Mouse (Mus musculus) testis, adult 2 months (tissue): ENCODE measurements around the gene Ppm1l. TPM values are rescaled to one million over a fixed set of nuclear protein-coding genes. Genes with fewer than 3 reads are reported as not detected.

Experiments
- H3K27ac ChIP-seq: fragments of 200-500 bp; 2 replicates; pipeline ENCODE4 v1.5.1; 2012; ENCODE audit warnings: low read depth, low read length; ENCODE audit not compliant: control insufficient read depth, insufficient read depth
- H3K27me3 ChIP-seq: fragments of 200-500 bp; 2 replicates; pipeline ENCODE4 v1.6.1; 2012; ENCODE audit warnings: mild to moderate bottlenecking, low read length, moderate library complexity; ENCODE audit not compliant: control insufficient read depth, insufficient read depth
- H3K36me3 ChIP-seq: fragments of 200-500 bp; 2 replicates; pipeline ENCODE4 v1.6.1; 2012; ENCODE audit warnings: mild to moderate bottlenecking, low read length; ENCODE audit not compliant: control insufficient read depth, insufficient read depth
- H3K4me1 ChIP-seq: fragments of 200-500 bp; 2 replicates; pipeline ENCODE4 v1.6.1; 2012; ENCODE audit warnings: low read length; ENCODE audit not compliant: control insufficient read depth, insufficient read depth
- H3K4me3 ChIP-seq: fragments of 200-500 bp; 2 replicates; pipeline ENCODE4 v1.5.1; 2012; ENCODE audit warnings: low read depth, mild to moderate bottlenecking, low read length, moderate library complexity, mixed read lengths; ENCODE audit not compliant: control insufficient read depth
- CTCF ChIP-seq: fragments of 200-500 bp; IDR thresholded peaks from 2 replicates; pipeline ENCODE4 v1.5.1; 2012; ENCODE audit warnings: low read depth, mild to moderate bottlenecking, inconsistent platforms, low read length, moderate library complexity; ENCODE audit not compliant: control insufficient read depth, insufficient read depth, insufficient replicate concordance
- POLR2A ChIP-seq: fragments of 200-500 bp; IDR thresholded peaks from 2 replicates; pipeline ENCODE4 v1.6.1; 2012; ENCODE audit warnings: low read depth, mild to moderate bottlenecking, inconsistent platforms, low read length, moderate library complexity; ENCODE audit not compliant: control insufficient read depth
- polyA plus RNA-seq: library from polyadenylated mRNA; depleted of rRNA; stranded (reverse); fragments of >200 nt; gene quantifications from 2 replicates; pipeline ENCODE4 v1.2.3, GENCODE M21; 2012

Gene Ppm1l
- polyA plus RNA-seq, 1 experiment: 2.2 TPM

- no peak overlapping the region for H3K27ac ChIP-seq
- peaks cover 8% of the 10 kb centered on the region for H3K4me1 ChIP-seq
- TF ChIP-seq POLR2A (no peak), CTCF (no peak)
- no peaks in the 10 kb centered on the region for H3K36me3 ChIP-seq
- H3K4me3 ChIP-seq: no peak overlapping the region
- H3K27me3 ChIP-seq: no peaks in the 10 kb centered on the region
Measured at GRCm38 (mm10) chr3:69593426-69593825, 276.8 kb downstream of the Ppm1l start.

- H3K36me3 ChIP-seq: no peaks in the 10 kb centered on the region
- peaks cover 7% of the 10 kb centered on the region for H3K4me1 ChIP-seq
- H3K4me3 ChIP-seq: no peak overlapping the region
- no peaks in the 10 kb centered on the region for H3K27me3 ChIP-seq
- no peak overlapping the region for H3K27ac ChIP-seq
- no peak for TF ChIP-seq CTCF
- no peak for TF ChIP-seq POLR2A
Measured at GRCm38 (mm10) chr3:69594071-69594470, 277.4 kb downstream of the Ppm1l start.

- no peak overlapping the region for H3K4me3 ChIP-seq
- H3K4me1 ChIP-seq: peaks cover 7% of the 10 kb centered on the region
- H3K27me3 ChIP-seq: no peaks in the 10 kb centered on the region
- TF ChIP-seq CTCF (no peak), POLR2A (no peak)
- H3K27ac ChIP-seq: no peak overlapping the region
- no peaks in the 10 kb centered on the region for H3K36me3 ChIP-seq
Measured at GRCm38 (mm10) chr3:69596116-69596515, 279.5 kb downstream of the Ppm1l start.

GRCm38 (mm10) chr3:69597211-69597610 lies 280.6 kb downstream of the Ppm1l start:
- TF ChIP-seq POLR2A: no peak
- no peak for TF ChIP-seq CTCF
- Histone ChIP-seq H3K4me3 (no peak overlapping the region), H3K27ac (no peak overlapping the region), H3K36me3 (no peaks in the 10 kb centered on the region), H3K27me3 (no peaks in the 10 kb centered on the region), H3K4me1 (peaks cover 7% of the 10 kb centered on the region)

- peaks cover 7% of the 10 kb centered on the region for H3K4me1 ChIP-seq
- H3K4me3 ChIP-seq: peak overlapping the region; percentile 99
- no peak for TF ChIP-seq CTCF
- peak overlapping the region; percentile 96; the same call in 1 of the 2 replicates for H3K27ac ChIP-seq
- no peaks in the 10 kb centered on the region for H3K36me3 ChIP-seq
- no peaks in the 10 kb centered on the region for H3K27me3 ChIP-seq
Measured at GRCm38 (mm10) chr3:69597816-69598215, 281.2 kb downstream of the Ppm1l start.

- Histone ChIP-seq H3K27ac (peak within 1 kb of the TSS; percentile 96), H3K4me3 (peak within 1 kb of the TSS; percentile 99), H3K27me3 (no peaks in the 10 kb centered on the region), H3K4me1 (peaks cover 7% of the 10 kb centered on the region), H3K36me3 (no peaks in the 10 kb centered on the region)
- TF ChIP-seq CTCF (no peak), POLR2A (peak; percentile 72)
Measured at GRCm38 (mm10) chr3:69598261-69599165, 281.9 kb downstream of the Ppm1l start, which contains the start of gene B3galnt1. Gene B3galnt1, minus strand, starts transcription at chr3:69598960.

GRCm38 (mm10) chr3:69599166-69599500 lies 282.5 kb downstream of the Ppm1l start:
- Histone ChIP-seq H3K27me3 (no peaks in the 10 kb centered on the region), H3K36me3 (no peaks in the 10 kb centered on the region), H3K27ac (peak overlapping the region; percentile 91), H3K4me3 (peak overlapping the region; percentile 99), H3K4me1 (peaks cover 7% of the 10 kb centered on the region)
- TF ChIP-seq CTCF (no peak), POLR2A (no peak)

- no peak for TF ChIP-seq CTCF
- no peak for TF ChIP-seq POLR2A
- no peaks in the 10 kb centered on the region for H3K27me3 ChIP-seq
- H3K27ac ChIP-seq: no peak overlapping the region
- H3K4me1 ChIP-seq: no peaks in the 10 kb centered on the region
- no peaks in the 10 kb centered on the region for H3K36me3 ChIP-seq
- no peak overlapping the region for H3K4me3 ChIP-seq
Measured at GRCm38 (mm10) chr3:69606923-69607322, 290.3 kb downstream of the Ppm1l start.
